Mouse (Mus musculus) left cerebral cortex, postnatal 25 days (tissue): ENCODE results near the gene Myo16. TPM values are rescaled to one million over a fixed set of nuclear protein-coding genes. Genes with fewer than 3 reads are reported as not detected.

Experiments
- DNase-seq, 2 experiments: peaks; one replicate each; pipeline ENCODE4 v3.0.0; 2022; ENCODE audit warnings: low spot score in 2 of 2, mixed read lengths in 1 of 2
- intact Hi-C: fragments of 180-260 bp; cut with DNase I; formaldehyde crosslinking; loops from one replicate; pipeline ENCODE4 v1.15.1; 2025
- total RNA-seq, 2 experiments: library from RNA; stranded (reverse); gene quantifications; 2 replicates each; pipeline ENCODE4 v1.2.3; 2021

Gene Myo16
- total RNA-seq, 2 experiments from 2014 or later = 30.6 to 42.4 TPM

- no peak for DNase-seq
- intact Hi-C loops = no loop called here
Measured at GRCm38 (mm10) chr8:10255741-10256140, 102.0 kb downstream of the Myo16 start.

- DNase-seq = no peak
- intact Hi-C loops = no loop called here
Measured at GRCm38 (mm10) chr8:10256563-10256962, 102.9 kb downstream of the Myo16 start.

DNA sequence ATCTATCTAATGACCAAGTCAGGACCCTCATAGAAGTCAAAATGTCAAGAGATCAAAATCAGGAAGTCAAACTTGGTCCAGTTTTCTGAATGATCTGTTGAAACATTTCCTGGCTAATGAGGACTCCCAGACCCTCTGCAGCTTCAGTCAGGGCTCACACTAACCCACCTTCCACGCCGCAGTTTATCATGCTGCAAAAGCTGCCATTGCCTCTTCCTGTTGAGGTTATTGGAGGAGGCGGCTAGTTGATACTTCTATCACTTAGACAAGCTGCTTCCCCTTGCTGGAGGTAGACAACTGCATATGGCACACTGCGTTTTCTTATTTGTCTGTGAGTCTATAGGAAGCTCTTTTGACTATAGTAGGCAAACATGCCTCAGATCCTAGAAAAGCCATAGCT, 116.4 kb downstream of the Myo16 start:
- intact Hi-C loops = no loop called here
- no peak for DNase-seq

DNA sequence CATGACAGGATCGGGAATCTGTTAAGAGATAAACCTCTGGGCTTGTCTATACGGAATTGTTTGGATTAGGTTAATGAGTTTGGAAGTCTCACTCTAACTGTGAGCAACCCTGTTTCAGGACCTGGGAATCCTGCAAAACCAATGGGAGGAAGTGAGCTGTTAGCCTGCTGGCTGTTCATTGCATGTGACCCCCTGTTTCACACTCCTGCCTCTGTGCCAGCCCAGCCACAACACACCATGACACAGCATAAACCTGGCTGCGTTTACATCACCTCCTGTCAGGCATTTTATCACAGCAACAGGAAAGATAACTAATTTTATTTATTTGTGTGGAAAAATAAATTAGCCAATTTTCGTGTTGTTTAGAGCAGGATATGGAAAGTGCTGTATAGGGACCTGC, 138.9 kb downstream of the Myo16 start:
- intact Hi-C loops = no loop called here
- no peak for DNase-seq

- DNase-seq = peak in 1 of 2 experiments; percentile 35
- intact Hi-C loops = loop anchor here (2.0 to 5.0 kb wide), 2 partner anchors 70 to 323 kb away; partner anchors contain the start of genes Abhd13 and Lig4
Measured at GRCm38 (mm10) chr8:10300797-10301196, 147.1 kb downstream of the Myo16 start.

- intact Hi-C loops = loop anchor here (5.0 kb wide), 1 partner anchor 326 kb away; the partner anchor contains the start of genes Abhd13 and Lig4
- no peak for DNase-seq
Measured at GRCm38 (mm10) chr8:10303061-10303460, 149.3 kb downstream of the Myo16 start.

DNA sequence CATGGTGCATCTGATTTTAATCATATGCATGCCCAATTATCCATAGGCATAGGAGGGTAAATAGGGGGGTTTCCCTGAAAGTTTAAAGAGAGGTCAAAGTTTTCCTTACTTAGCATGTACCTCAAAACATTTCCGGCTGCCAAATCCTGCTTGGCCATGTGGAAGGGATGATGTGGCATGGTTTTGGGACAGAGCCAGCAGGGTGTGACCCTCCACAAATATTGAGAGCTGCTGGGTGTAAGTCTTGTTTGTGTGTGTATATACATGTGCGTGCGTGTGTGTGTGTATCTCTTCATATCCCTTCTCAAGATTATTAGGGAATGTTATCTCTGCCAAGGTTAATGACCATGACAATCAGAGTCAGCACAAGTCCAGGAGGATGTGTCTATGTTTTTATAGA, 150.3 kb downstream of the Myo16 start:
- DNase-seq = no peak
- intact Hi-C loops = loop anchor here (5.0 kb wide), 1 partner anchor 327 kb away; the partner anchor contains the start of genes Abhd13 and Lig4

GRCm38 (mm10) chr8:10304721-10305120, 151.0 kb downstream of the Myo16 start:
- intact Hi-C loops = loop anchor here (5.0 kb wide), 1 partner anchor 327 kb away; the partner anchor contains the start of genes Abhd13 and Lig4
- DNase-seq = no peak

DNA sequence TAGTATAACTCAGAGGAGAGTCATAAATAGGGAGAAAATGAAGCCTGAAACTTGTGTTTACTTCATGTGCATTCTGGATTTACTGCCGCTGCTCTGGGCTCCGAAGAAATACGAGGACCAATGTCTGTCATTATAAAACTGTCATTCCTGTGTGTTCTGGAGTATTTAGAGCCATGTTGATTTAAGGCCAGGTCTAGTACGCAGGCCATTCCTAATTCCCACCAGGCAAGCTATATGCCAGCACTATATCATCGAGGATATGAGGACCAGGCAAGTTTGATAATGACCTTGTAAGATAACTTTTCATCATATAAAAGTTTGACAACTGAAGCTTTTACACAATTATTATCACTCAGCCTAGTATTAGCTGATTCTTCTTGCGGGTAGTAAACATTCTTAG, 153.6 kb downstream of the Myo16 start:
- no peak for DNase-seq
- intact Hi-C loops = no loop called here

GRCm38 (mm10) chr8:10307770-10308476, 154.2 kb downstream of the Myo16 start:
- DNase-seq = peak; percentile 28 to 65
- intact Hi-C loops = no loop called here

GRCm38 (mm10) chr8:10310470-10310869, 156.8 kb downstream of the Myo16 start:
- intact Hi-C loops = loop anchor here (5.0 kb wide), 1 partner anchor 263 kb away; no protein-coding TSS in a partner anchor
- no peak for DNase-seq

- DNase-seq = no peak
- intact Hi-C loops = loop anchor here (5.0 kb wide), 1 partner anchor 265 kb away; no protein-coding TSS in a partner anchor
Measured at GRCm38 (mm10) chr8:10312316-10312715, 158.6 kb downstream of the Myo16 start.

DNA sequence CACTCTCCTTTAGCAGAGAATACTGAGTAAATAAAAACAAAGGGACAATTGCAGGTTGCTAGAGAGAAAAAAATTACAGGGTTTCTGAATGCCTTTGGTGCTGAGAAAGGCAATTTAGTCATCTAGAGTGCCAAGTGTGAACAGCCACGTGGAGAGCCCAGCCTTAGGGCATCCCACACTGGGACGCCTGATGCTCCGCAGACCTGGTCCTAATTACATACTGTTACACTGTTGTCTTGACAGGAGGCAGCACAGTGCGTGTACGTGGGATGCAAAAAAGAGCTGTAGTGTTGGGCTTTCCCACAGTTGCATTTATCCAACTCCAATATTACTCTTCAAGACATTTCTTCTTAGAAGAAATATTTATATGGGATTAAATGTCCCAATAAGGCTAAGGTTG, 162.5 kb downstream of the Myo16 start:
- intact Hi-C loops = no loop called here
- DNase-seq = no peak

DNA sequence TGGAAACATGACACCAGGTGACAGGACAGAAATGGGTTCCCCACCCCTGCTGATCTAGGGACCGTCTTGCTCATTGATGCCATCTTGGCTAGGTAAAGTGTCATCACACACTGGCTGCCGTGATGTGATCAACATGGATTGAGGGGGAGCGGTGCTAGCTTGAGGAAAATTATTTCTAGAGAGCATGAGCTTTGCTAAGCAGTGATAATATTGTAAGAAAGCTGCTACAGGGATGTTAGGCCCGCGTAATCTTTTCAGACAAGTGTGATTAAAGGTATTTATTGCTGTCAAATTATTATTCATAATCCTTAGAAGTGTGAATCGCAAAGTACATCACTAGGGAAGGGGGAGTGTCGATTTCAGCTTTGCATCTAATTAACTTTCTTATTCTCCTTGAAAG, 164.4 kb downstream of the Myo16 start:
- DNase-seq = no peak
- intact Hi-C loops = no loop called here

GRCm38 (mm10) chr8:10350451-10350850, 196.7 kb downstream of the Myo16 start:
- no peak for DNase-seq
- intact Hi-C loops = no loop called here

DNA sequence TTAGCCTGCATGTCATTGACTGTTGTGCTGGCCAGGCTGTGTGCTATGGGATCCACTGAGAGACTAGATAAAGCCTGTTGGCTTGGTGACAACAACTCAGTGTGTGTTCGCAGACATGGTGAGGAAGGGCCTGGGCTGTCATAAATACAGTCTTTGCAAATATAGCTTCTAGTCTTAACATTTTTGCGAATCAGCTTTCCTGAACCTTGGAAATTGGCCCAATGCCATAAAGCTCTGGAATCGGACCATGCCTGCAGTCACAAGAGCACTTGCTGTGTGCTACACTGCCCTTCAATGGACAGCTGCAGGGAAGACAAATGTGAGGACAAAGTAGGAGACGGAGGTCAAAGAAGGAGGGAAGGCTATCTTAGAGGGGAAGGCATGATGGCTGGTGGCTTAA, 205.0 kb downstream of the Myo16 start:
- intact Hi-C loops = no loop called here
- DNase-seq = no peak

DNA sequence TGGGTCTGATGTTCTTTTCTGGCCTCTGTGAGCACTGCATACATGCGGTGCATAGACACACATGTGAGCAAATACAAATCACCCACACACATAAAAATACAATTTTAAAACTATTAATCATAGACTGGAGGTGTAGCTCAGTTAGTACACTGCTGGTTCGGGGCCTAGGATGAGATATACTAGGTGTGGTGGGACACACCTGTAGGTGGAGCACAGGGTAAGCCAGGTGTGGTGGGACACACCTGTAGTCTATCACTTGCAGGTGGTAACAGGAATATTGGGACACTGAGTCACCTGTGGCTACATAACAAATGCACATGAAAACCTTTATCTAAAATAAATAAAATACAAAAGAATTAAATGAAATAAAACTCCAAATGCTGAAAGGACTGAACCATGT, 209.2 kb downstream of the Myo16 start:
- no peak for DNase-seq
- intact Hi-C loops = no loop called here

GRCm38 (mm10) chr8:10363654-10364406, 210.1 kb downstream of the Myo16 start:
- intact Hi-C loops = no loop called here
- peak in 1 of 2 experiments; percentile 11 for DNase-seq

- intact Hi-C loops = no loop called here
- no peak for DNase-seq
Measured at GRCm38 (mm10) chr8:10366141-10366540, 212.4 kb downstream of the Myo16 start.

- DNase-seq = no peak
- intact Hi-C loops = no loop called here
Measured at GRCm38 (mm10) chr8:10372571-10372970, 218.9 kb downstream of the Myo16 start.

DNA sequence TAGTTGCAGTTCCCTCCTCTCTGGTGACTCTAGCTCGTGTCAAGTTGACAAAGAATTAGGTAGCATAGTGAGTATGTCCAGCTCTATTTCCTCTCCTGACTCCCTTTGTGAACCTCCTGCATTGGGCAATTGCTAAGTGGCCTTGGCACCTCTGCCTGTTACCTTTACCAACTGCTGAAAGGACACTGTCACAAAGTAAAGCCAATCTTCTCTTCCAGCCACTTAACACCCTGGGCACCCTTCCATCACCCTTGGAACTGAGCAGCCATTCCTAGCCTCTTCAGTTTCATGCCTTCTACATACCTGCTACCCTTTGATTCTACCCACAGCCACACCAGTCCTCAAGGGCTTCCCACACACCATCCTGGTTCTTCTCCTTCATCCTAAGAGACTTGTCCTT, 233.4 kb downstream of the Myo16 start:
- intact Hi-C loops = no loop called here
- no peak for DNase-seq
